Mouse (Mus musculus): ENCODE data around the gene Hist1h2bf.

DNA sequence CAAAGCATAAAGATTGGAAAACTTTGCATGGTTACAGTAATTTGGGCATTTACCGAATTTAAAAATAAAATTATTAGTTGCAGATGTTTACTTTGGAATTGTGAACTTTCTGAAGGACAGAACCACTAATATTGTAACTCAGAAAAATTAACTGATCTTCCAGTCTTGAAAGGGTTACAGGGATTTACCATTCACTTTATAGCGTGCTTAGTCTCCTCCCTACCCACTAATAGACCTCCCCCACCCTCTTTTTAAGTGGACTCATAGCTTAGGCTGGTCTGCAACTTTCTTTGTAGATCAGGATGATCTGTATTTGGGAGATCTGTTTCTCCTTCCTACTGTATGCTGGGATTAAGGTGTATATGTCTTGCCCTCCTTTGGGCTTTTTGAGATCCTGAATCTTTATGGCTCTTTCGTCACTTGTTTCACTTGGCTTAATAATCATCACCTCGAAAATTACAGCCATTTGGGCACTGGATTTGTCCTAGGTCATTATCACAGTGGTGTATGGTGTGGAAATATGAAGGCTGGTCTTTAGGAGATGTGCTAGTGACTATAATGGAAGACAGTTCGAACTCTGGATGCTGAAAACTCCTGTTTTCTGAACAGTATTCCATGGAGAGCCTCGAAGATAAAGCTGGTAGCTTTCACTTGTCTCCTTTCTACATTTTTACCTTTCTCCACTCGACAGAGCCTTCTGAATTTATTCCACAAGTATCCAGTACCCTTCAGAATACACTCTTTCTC is 37.7 kb downstream of the Hist1h2bf start:
- TF ChIP-seq POLR2A (IDR thresholded peaks at IDR 0.05; ENCODE audit: insufficient read depth, low read depth, low read length): no peak
- no peak for TF ChIP-seq CTCF (IDR thresholded peaks at IDR 0.05)
- no peak for TF ChIP-seq EP300 (IDR thresholded peaks at IDR 0.05; ENCODE audit: insufficient read depth, low read depth, low read length)
